Comparison of ENCODE assay signal across 7 mouse cellular contexts in the genomic region with DNA sequence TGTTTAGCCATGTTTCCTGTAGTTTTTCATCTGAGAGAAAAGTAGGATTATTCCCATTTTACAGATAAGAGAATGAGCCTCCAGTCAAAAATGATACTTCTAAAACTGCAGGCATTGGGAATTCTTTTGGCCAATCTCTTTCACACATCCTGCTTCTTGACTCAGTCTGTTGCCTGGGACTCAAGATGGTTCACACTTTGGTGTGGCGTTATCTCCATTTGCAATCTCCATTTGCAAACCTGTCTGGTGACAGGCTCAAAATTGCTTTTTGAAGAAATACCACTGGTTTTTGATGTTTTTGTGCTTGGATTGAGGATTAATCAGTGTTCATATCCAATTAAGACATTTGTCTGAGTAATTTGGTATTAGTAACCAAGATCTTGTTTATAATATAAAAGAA. TPM values are rescaled to one million over a fixed set of nuclear protein-coding genes. Genes with fewer than 3 reads are reported as not detected.
DNase-seq lines count a peak whose midpoint lies in the region; ATAC-seq lines count a peak whose summit lies in the region.

No protein-coding gene starts in this region.

- no peaks in the 10 kb centered on the region for H3K27me3 ChIP-seq in kidney, embryonic 16.5 days (ENCODE audit: insufficient read depth, low read length)
- no peaks in the 10 kb centered on the region for H3K27me3 ChIP-seq in embryonic facial prominence, embryonic 10.5 days (replicated peaks; ENCODE audit: low read depth, poor library complexity, severe bottlenecking)
- H3K27me3 ChIP-seq in forebrain, embryonic 14.5 days (replicated peaks; ENCODE audit: control insufficient read depth, insufficient read depth, low read length) = no peaks in the 10 kb centered on the region
- no peaks in the 10 kb centered on the region for H3K27me3 ChIP-seq in midbrain, embryonic 12.5 days

- peak overlapping the region; percentile 23; the same call in 1 of the 2 replicates for H3K4me2 ChIP-seq in kidney, embryonic 16.5 days (replicated peaks; ENCODE audit: low read depth, low read length)
- peak overlapping the region; percentile 12; the same call in 1 of the 2 replicates for H3K4me2 ChIP-seq in forebrain, embryonic 14.5 days (ENCODE audit: low read length)
- H3K4me2 ChIP-seq in midbrain, embryonic 12.5 days (replicated peaks) = peak overlapping the region; percentile 42

- H3K27ac ChIP-seq in kidney, embryonic 16.5 days (ENCODE audit: low read length) = no peak overlapping the region
- no peak overlapping the region for H3K27ac ChIP-seq in embryonic facial prominence, embryonic 10.5 days (replicated peaks)
- H3K27ac ChIP-seq in forebrain, embryonic 14.5 days (ENCODE audit: low read depth, low read length) = no peak overlapping the region
- H3K27ac ChIP-seq in midbrain, embryonic 12.5 days (replicated peaks) = no peak overlapping the region

- no peaks in the 10 kb centered on the region for H3K9me3 ChIP-seq in kidney, embryonic 16.5 days (ENCODE audit: low read length)
- H3K9me3 ChIP-seq in embryonic facial prominence, embryonic 10.5 days = no peaks in the 10 kb centered on the region
- H3K9me3 ChIP-seq in forebrain, embryonic 14.5 days (replicated peaks; ENCODE audit: control insufficient read depth, low read length) = no peaks in the 10 kb centered on the region
- no peaks in the 10 kb centered on the region for H3K9me3 ChIP-seq in midbrain, embryonic 12.5 days

- ATAC-seq in kidney, embryonic 16.5 days (ENCODE audit: low FRiP score, low TSS enrichment) = no peak
- no peak for ATAC-seq in forebrain, embryonic 14.5 days
- ATAC-seq in midbrain, embryonic 12.5 days (ENCODE audit: low FRiP score, low read depth) = no peak

- WGBS in kidney, embryonic 16.5 days = 95% methylated on average over 1 of the region's 1 CpGs
- WGBS in embryonic facial prominence, embryonic 10.5 days = 88% methylated on average over 1 of the region's 1 CpGs
- 69% methylated on average over 1 of the region's 1 CpGs for WGBS in forebrain, embryonic 14.5 days
- 84% methylated on average over 1 of the region's 1 CpGs for WGBS in midbrain, embryonic 12.5 days

- no peak overlapping the region for H3K4me3 ChIP-seq in kidney, embryonic 16.5 days (ENCODE audit: low read length)
- H3K4me3 ChIP-seq in embryonic facial prominence, embryonic 10.5 days = peak overlapping the region; percentile 34; the same call in 1 of the 2 replicates
- H3K4me3 ChIP-seq in forebrain, embryonic 14.5 days (ENCODE audit: low read depth, low read length) = no peak overlapping the region
- peak overlapping the region; percentile 24 for H3K4me3 ChIP-seq in midbrain, embryonic 12.5 days

- no peak overlapping the region for H3K9ac ChIP-seq in kidney, embryonic 16.5 days (replicated peaks; ENCODE audit: low read length)
- H3K9ac ChIP-seq in forebrain, embryonic 14.5 days (ENCODE audit: low read length) = no peak overlapping the region
- H3K9ac ChIP-seq in midbrain, embryonic 12.5 days (replicated peaks) = no peak overlapping the region

- H3K36me3 ChIP-seq in kidney, embryonic 16.5 days (ENCODE audit: insufficient read depth, low read length) = 0 out of 2 replicates have a peak, but pooled peaks cover 5% of the 10 kb centered on the region
- peaks cover 35% of the 10 kb centered on the region for H3K36me3 ChIP-seq in embryonic facial prominence, embryonic 10.5 days (replicated peaks)
- H3K36me3 ChIP-seq in forebrain, embryonic 14.5 days (ENCODE audit: control insufficient read depth, insufficient read depth, low read length) = peaks cover 3% of the 10 kb centered on the region; the same call in 1 of the 2 replicates
- 0 out of 2 replicates have a peak, but pooled peaks cover 10% of the 10 kb centered on the region for H3K36me3 ChIP-seq in midbrain, embryonic 12.5 days

- H3K4me1 ChIP-seq in kidney, embryonic 16.5 days (ENCODE audit: insufficient read depth, low read length) = peaks cover 39% of the 10 kb centered on the region
- peaks cover 39% of the 10 kb centered on the region for H3K4me1 ChIP-seq in embryonic facial prominence, embryonic 10.5 days
- peaks cover 27% of the 10 kb centered on the region for H3K4me1 ChIP-seq in forebrain, embryonic 14.5 days (ENCODE audit: control insufficient read depth, insufficient read depth, low read length)
- peaks cover 40% of the 10 kb centered on the region for H3K4me1 ChIP-seq in midbrain, embryonic 12.5 days

- no peak for DNase-seq in kidney, postnatal 36 days
- DNase-seq in embryonic facial prominence, embryonic 10.5 days (ENCODE audit: low spot score) = no peak
- no peak for DNase-seq in forebrain, embryonic 14.5 days (ENCODE audit: low spot score)
- DNase-seq in urinary bladder, adult 2 months (ENCODE audit: low spot score) = no peak
- no peak for DNase-seq in layer of hippocampus, adult 8-10 months (ENCODE audit: low spot score in 2 of 2)

RNA-seq across cellular contexts. Expression of a gene that starts 3.7 kb away (rescaled TPM):
- polyA plus RNA-seq in kidney, embryonic 16.5 days (2015; fragmentation: Nextera tagmentation; extraction: Ambion mirVana) = 18.5 and 21.2 TPM in 2 replicates
- polyA plus RNA-seq in embryonic facial prominence, embryonic 10.5 days (2016; fragmentation: Nextera tagmentation; extraction: Ambion mirVana) = 32.5 and 33.6 TPM in 2 replicates
- polyA plus RNA-seq in forebrain, embryonic 14.5 days (2014; fragmentation: Nextera tagmentation; extraction: Ambion mirVana) = 24.2 and 36.0 TPM in 2 replicates
- 49.6 and 53.3 TPM in 2 replicates for polyA plus RNA-seq in midbrain, embryonic 12.5 days (2016; fragmentation: Nextera tagmentation; extraction: Ambion mirVana)
- polyA plus RNA-seq in urinary bladder, adult 2 months (2012; rRNA removed) = 14.0 and 15.0 TPM in 2 replicates
- total RNA-seq in layer of hippocampus, adult 8-10 months (2022) = 10 to 100 TPM; 60.7 to 74.8 (median 65.5) TPM

RNA-seq across cellular contexts. Expression of a gene that starts 51.2 kb away (rescaled TPM):
- 105 and 119 TPM in 2 replicates for polyA plus RNA-seq in kidney, embryonic 16.5 days (2015; fragmentation: Nextera tagmentation; extraction: Ambion mirVana)
- 11.2 and 19.4 TPM in 2 replicates for polyA plus RNA-seq in embryonic facial prominence, embryonic 10.5 days (2016; fragmentation: Nextera tagmentation; extraction: Ambion mirVana)
- 55.3 and 60.4 TPM in 2 replicates for polyA plus RNA-seq in forebrain, embryonic 14.5 days (2014; fragmentation: Nextera tagmentation; extraction: Ambion mirVana)
- polyA plus RNA-seq in midbrain, embryonic 12.5 days (2016; fragmentation: Nextera tagmentation; extraction: Ambion mirVana) = 26.3 and 27.5 TPM in 2 replicates
- 0.91 and 1.5 TPM in 2 replicates for polyA plus RNA-seq in urinary bladder, adult 2 months (2012; rRNA removed)
- 100 to 1,000 TPM in 3 of 4 experiments, 10 to 100 TPM in 1; 98.5 to 162 (median 138) TPM for total RNA-seq in layer of hippocampus, adult 8-10 months (2022)

Comparison
In these comparisons a context has a peak if more than half of its experiments do, and no peak if none do; other contexts are left out.
1. H3K4me3 ChIP-seq: peak in embryonic facial prominence, embryonic 10.5 days (single experiment) and midbrain, embryonic 12.5 days (single experiment); none in kidney, embryonic 16.5 days (single experiment) and forebrain, embryonic 14.5 days (single experiment).
2. Peak in every context shown above with its lines, with median percentiles within 50 percentile points of each other: H3K4me2 ChIP-seq.